Mouse (Mus musculus) C2C12 (cell line): ENCODE results near the gene Crabp2.

Experiments used
- CEBPB ChIP-seq: IDR thresholded peaks from one replicate; pipeline ENCODE4 v1.6.1; 2011; ENCODE audit warnings: low read depth, mild to moderate bottlenecking, control low read depth, moderate library complexity
- CTCF ChIP-seq: IDR thresholded peaks from one replicate; pipeline ENCODE4 v1.5.1; 2011; ENCODE audit not compliant: control insufficient read depth, insufficient read depth, insufficient read length
- FOSL1 ChIP-seq: IDR thresholded peaks from one replicate; pipeline ENCODE4 v1.8.0; 2011; ENCODE audit warnings: mild to moderate bottlenecking, low read length; ENCODE audit not compliant: poor library complexity, insufficient read depth, severe bottlenecking
- MAX ChIP-seq: IDR thresholded peaks from one replicate; pipeline ENCODE4 v1.6.1; 2011; ENCODE audit warnings: mild to moderate bottlenecking, control low read depth
- MYOD1 ChIP-seq: IDR thresholded peaks from one replicate; pipeline ENCODE4 v1.6.1; 2011; ENCODE audit warnings: low read depth; ENCODE audit not compliant: control insufficient read depth, insufficient read length
- USF1 ChIP-seq: IDR thresholded peaks from one replicate; pipeline ENCODE4 v1.6.1; 2011; ENCODE audit warnings: low read depth, mild to moderate bottlenecking, control low read depth, moderate library complexity

DNA sequence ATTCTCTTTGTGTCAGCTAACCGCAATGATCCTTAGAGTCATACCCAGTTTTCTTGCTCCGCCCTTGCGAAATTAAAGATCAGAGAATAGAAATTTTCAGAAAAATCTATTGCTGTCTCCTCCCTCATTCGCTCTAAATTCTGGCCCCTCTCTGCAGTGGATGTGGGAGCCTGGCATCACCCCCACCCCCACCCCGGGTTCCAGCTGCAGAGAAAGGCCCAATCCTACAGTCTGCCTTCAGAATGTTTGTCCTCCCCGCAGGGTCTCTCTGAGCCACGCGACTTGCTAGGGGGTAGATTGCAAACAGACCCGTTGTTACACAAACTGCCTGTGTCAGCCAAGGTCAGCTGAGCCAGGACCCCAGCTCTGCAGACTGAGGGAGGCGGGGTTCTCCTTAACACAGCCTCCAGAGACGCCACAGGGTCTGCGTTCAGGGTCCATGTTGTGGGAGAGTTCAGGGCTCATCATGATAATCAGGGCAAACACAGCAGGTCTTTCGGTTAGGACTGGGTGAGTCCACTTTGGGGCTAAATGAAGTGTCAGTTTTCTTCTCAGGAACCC lies 1.6 kb downstream of the Crabp2 start:
- no peak for TF ChIP-seq CTCF
- no peak for TF ChIP-seq CEBPB
- TF ChIP-seq USF1: no peak
- no peak for TF ChIP-seq FOSL1
- TF ChIP-seq MYOD1: no peak
- no peak for TF ChIP-seq MAX
